Mouse (Mus musculus) stomach, embryonic 14.5 days (tissue): ENCODE results near the gene Thumpd2. TPM values are rescaled to one million over a fixed set of nuclear protein-coding genes. Genes with fewer than 3 reads are reported as not detected.

ENCODE experiments used
- ATAC-seq: fragments of 200-750 bp; cut with Nextera tagmentation; 2 replicates; pipeline ENCODE4 v1.8.0; 2017; ENCODE audit warnings: low read depth, moderate TSS enrichment; ENCODE audit not compliant: insufficient number of reproducible peaks, insufficient read depth, low FRiP score
- H3K27ac ChIP-seq: fragments of 300-500 bp; sonication (generic); 2 replicates; pipeline ENCODE4 v1.5.1; 2014; ENCODE audit warnings: mild to moderate bottlenecking, low read length, moderate library complexity, mixed read lengths
- H3K27me3 ChIP-seq: fragments of 300-500 bp; sonication (generic); 2 replicates; pipeline ENCODE4 v1.6.1; 2014; ENCODE audit warnings: low read length, control low read depth, mixed read lengths; ENCODE audit not compliant: control insufficient read depth, insufficient read depth
- H3K36me3 ChIP-seq: fragments of 300-500 bp; sonication (generic); 2 replicates; pipeline ENCODE4 v1.6.1; 2014; ENCODE audit warnings: mild to moderate bottlenecking, control low read depth, low read length, moderate library complexity, mixed read lengths; ENCODE audit not compliant: control insufficient read depth, insufficient read depth
- H3K4me1 ChIP-seq: fragments of 300-500 bp; sonication (generic); 2 replicates; pipeline ENCODE4 v1.6.1; 2014; ENCODE audit warnings: low read length, control low read depth, mixed read lengths; ENCODE audit not compliant: control insufficient read depth, insufficient read depth
- H3K4me2 ChIP-seq: fragments of 300-500 bp; sonication (generic); replicated peaks from 2 replicates; pipeline ENCODE4 v1.6.1; 2014; ENCODE audit warnings: low read depth, low read length, control low read depth
- H3K4me3 ChIP-seq: fragments of 300-500 bp; sonication (generic); 2 replicates; pipeline ENCODE4 v1.5.1; 2014; ENCODE audit warnings: low read depth, low read length, control low read depth
- H3K9ac ChIP-seq: fragments of 300-500 bp; sonication (generic); replicated peaks from 2 replicates; pipeline ENCODE4 v1.6.1; 2014; ENCODE audit warnings: low read depth, mild to moderate bottlenecking, control low read depth, low read length, moderate library complexity, mixed read lengths
- H3K9me3 ChIP-seq: fragments of 300-500 bp; sonication (generic); 2 replicates; pipeline ENCODE4 v1.6.1; 2016; ENCODE audit warnings: low read depth, low read length, control low read depth; ENCODE audit not compliant: control insufficient read depth
- WGBS: fragments of 180-500 bp; shearing (Covaris S2); extraction: QIAGEN DNeasy Blood & Tissue Kit; methylation state at CpG from one replicate; pipeline ENCODE4 v1.1.7; 2014; 5-methylcytosine and 5-hydroxymethylcytosine counted together
- polyA plus RNA-seq: library from polyadenylated mRNA; unstranded; fragments of >200 nt; fragmentation: Nextera tagmentation; extraction: Ambion mirVana; gene quantifications from 2 replicates; pipeline ENCODE4 v1.2.1, GENCODE M21; 2014

Thumpd2 gene
- polyA plus RNA-seq, 1 experiment from 2014 or later, result 13.0 TPM

GRCm38 (mm10) chr17:81045115-81045514 is 19.8 kb downstream of the Thumpd2 start:
- Histone ChIP-seq H3K4me2 (no peak overlapping the region), H3K9ac (no peak overlapping the region), H3K27ac (no peak overlapping the region), H3K36me3 (peaks cover 8% of the 10 kb centered on the region; the same call in 1 of the 2 replicates), H3K4me1 (peaks cover 6% of the 10 kb centered on the region; the same call in 1 of the 2 replicates), H3K4me3 (no peak overlapping the region), H3K27me3 (no peaks in the 10 kb centered on the region), H3K9me3 (no peaks in the 10 kb centered on the region)
- ATAC-seq, result no peak
- WGBS, result 89% methylated on average over 6 of the region's 6 CpGs

- no peak for ATAC-seq
- WGBS, result 91% methylated on average over 3 of the region's 3 CpGs
- H3K4me3 ChIP-seq, result no peak overlapping the region
Measured at GRCm38 (mm10) chr17:81044356-81044755, 20.5 kb downstream of the Thumpd2 start.

GRCm38 (mm10) chr17:81041662-81042061 is 23.2 kb downstream of the Thumpd2 start:
- Histone ChIP-seq H3K9me3 (no peaks in the 10 kb centered on the region), H3K4me3 (no peak overlapping the region), H3K4me2 (no peak overlapping the region), H3K4me1 (no peaks in the 10 kb centered on the region), H3K9ac (no peak overlapping the region), H3K27me3 (no peaks in the 10 kb centered on the region), H3K36me3 (peaks cover 15% of the 10 kb centered on the region; the same call in 1 of the 2 replicates), H3K27ac (no peak overlapping the region)
- 78% methylated on average over 2 of the region's 2 CpGs for WGBS
- ATAC-seq, result no peak

More at GRCm38 (mm10) chr17:81044356-81044755, 20.5 kb downstream of the Thumpd2 start:
- Histone ChIP-seq H3K9ac (no peak overlapping the region), H3K36me3 (peaks cover 8% of the 10 kb centered on the region; the same call in 1 of the 2 replicates), H3K9me3 (no peaks in the 10 kb centered on the region), H3K4me2 (no peak overlapping the region), H3K27me3 (no peaks in the 10 kb centered on the region), H3K4me1 (peaks cover 6% of the 10 kb centered on the region; the same call in 1 of the 2 replicates), H3K27ac (no peak overlapping the region)

- H3K36me3 ChIP-seq, result peaks cover 22% of the 10 kb centered on the region; the same call in 1 of the 2 replicates
- ATAC-seq, result peak; percentile 33; the same call in 1 of the 2 replicates
- H3K27me3 ChIP-seq, result no peaks in the 10 kb centered on the region
- H3K9me3 ChIP-seq, result no peaks in the 10 kb centered on the region
- H3K27ac ChIP-seq, result no peak overlapping the region
- H3K4me2 ChIP-seq, result no peak overlapping the region
- H3K9ac ChIP-seq, result no peak overlapping the region
- H3K4me3 ChIP-seq, result no peak overlapping the region
- 86% methylated on average over 2 of the region's 2 CpGs for WGBS
- no peaks in the 10 kb centered on the region for H3K4me1 ChIP-seq
Measured at GRCm38 (mm10) chr17:81038707-81039408, 26.0 kb downstream of the Thumpd2 start.

- no peak overlapping the region for H3K4me2 ChIP-seq
- H3K4me3 ChIP-seq, result no peak overlapping the region
- WGBS, result 67% methylated on average over 5 of the region's 5 CpGs
- ATAC-seq, result no peak
- no peak overlapping the region for H3K9ac ChIP-seq
- H3K27me3 ChIP-seq, result no peaks in the 10 kb centered on the region
- peaks cover 29% of the 10 kb centered on the region for H3K36me3 ChIP-seq
- H3K27ac ChIP-seq, result no peak overlapping the region
- H3K4me1 ChIP-seq, result no peaks in the 10 kb centered on the region
- H3K9me3 ChIP-seq, result no peaks in the 10 kb centered on the region
Measured at GRCm38 (mm10) chr17:81035354-81035753, 29.5 kb downstream of the Thumpd2 start.

DNA sequence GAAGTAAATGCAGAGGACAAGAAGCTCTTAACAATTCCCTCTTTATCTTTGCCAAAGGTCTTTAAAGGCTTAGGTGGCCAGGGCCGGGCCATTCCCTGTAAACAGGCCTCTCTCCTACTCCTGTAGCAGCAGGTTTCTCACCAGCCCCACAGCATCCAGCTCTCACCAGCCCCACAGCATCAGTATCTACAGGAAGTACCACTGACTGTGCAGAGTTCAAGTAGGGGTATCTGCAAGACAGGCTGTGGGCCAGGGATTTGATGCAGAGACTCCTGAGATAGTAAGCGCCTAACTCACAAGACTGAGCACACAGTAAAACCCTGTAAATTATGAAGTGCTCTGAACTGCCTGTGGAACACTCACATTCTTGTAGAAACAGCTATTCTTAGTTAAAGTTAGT is 31.9 kb downstream of the Thumpd2 start:
- Histone ChIP-seq H3K36me3 (peaks cover 32% of the 10 kb centered on the region), H3K4me1 (no peaks in the 10 kb centered on the region), H3K9ac (no peak overlapping the region), H3K9me3 (no peaks in the 10 kb centered on the region), H3K4me2 (no peak overlapping the region), H3K4me3 (no peak overlapping the region), H3K27me3 (no peaks in the 10 kb centered on the region), H3K27ac (no peak overlapping the region)
- no peak for ATAC-seq
- 63% methylated on average over 2 of the region's 2 CpGs for WGBS

- ATAC-seq, result no peak
- no peak overlapping the region for H3K9ac ChIP-seq
- H3K9me3 ChIP-seq, result no peaks in the 10 kb centered on the region
- no peaks in the 10 kb centered on the region for H3K27me3 ChIP-seq
- H3K27ac ChIP-seq, result no peak overlapping the region
- H3K4me1 ChIP-seq, result no peaks in the 10 kb centered on the region
- H3K4me3 ChIP-seq, result no peak overlapping the region
- H3K4me2 ChIP-seq, result no peak overlapping the region
- WGBS, result 87% methylated on average over 3 of the region's 3 CpGs
- H3K36me3 ChIP-seq, result peaks cover 28% of the 10 kb centered on the region
Measured at GRCm38 (mm10) chr17:81031830-81032442, 32.9 kb downstream of the Thumpd2 start.

GRCm38 (mm10) chr17:81027331-81027730 is 37.6 kb downstream of the Thumpd2 start:
- 95% methylated on average over 6 of the region's 6 CpGs for WGBS

More at GRCm38 (mm10) chr17:81027331-81027730, 37.6 kb downstream of the Thumpd2 start:
- Histone ChIP-seq H3K9me3 (no peaks in the 10 kb centered on the region), H3K27me3 (no peaks in the 10 kb centered on the region), H3K4me2 (no peak overlapping the region), H3K9ac (no peak overlapping the region), H3K27ac (no peak overlapping the region), H3K4me3 (no peak overlapping the region), H3K36me3 (peaks cover 27% of the 10 kb centered on the region), H3K4me1 (no peaks in the 10 kb centered on the region)
- no peak for ATAC-seq
